Mouse (Mus musculus) ES-Bruce4 (cell line): Measurements from ENCODE around the gene Plxna4. TPM values are rescaled to one million over a fixed set of nuclear protein-coding genes. Genes with fewer than 3 reads are reported as not detected.

Experiments
- H3K27ac ChIP-seq: 2 replicates; pipeline ENCODE4 v1.5.1; 2012; ENCODE audit warnings: low read length, inconsistent platforms; ENCODE audit not compliant: insufficient read depth
- H3K27me3 ChIP-seq: 2 replicates; pipeline ENCODE4 v1.6.1; 2012; ENCODE audit warnings: mild to moderate bottlenecking, low read length, inconsistent platforms; ENCODE audit not compliant: control insufficient read depth, poor library complexity, insufficient read depth, severe bottlenecking
- H3K36me3 ChIP-seq: 2 replicates; pipeline ENCODE4 v1.6.1; 2012; ENCODE audit warnings: inconsistent platforms, mild to moderate bottlenecking, low read length, moderate library complexity; ENCODE audit not compliant: control insufficient read depth, poor library complexity, insufficient read depth, severe bottlenecking
- H3K4me1 ChIP-seq: one replicate; pipeline ENCODE4 v1.8.1; 2011; ENCODE audit warnings: low read length; ENCODE audit not compliant: control insufficient read depth, insufficient read depth
- H3K4me3 ChIP-seq: 2 replicates; pipeline ENCODE4 v1.5.1; 2011; ENCODE audit warnings: low read depth, mild to moderate bottlenecking, low read length
- H3K9ac ChIP-seq: 2 replicates; pipeline ENCODE4 v1.6.1; 2012; ENCODE audit warnings: low read depth, mild to moderate bottlenecking, inconsistent platforms; ENCODE audit not compliant: poor library complexity, severe bottlenecking
- H3K9me3 ChIP-seq: replicated peaks from 2 replicates; pipeline ENCODE4 v1.6.1; 2012; ENCODE audit warnings: mild to moderate bottlenecking, low read length, inconsistent platforms; ENCODE audit not compliant: control insufficient read depth, poor library complexity, insufficient read depth, severe bottlenecking
- CTCF ChIP-seq: IDR thresholded peaks from one replicate; pipeline ENCODE4 v1.8.1; 2011; ENCODE audit warnings: low read depth, low read length
- EP300 ChIP-seq: IDR thresholded peaks from 2 replicates; pipeline ENCODE4 v1.6.1; 2011; ENCODE audit warnings: low read depth, low read length; ENCODE audit not compliant: insufficient read depth
- POLR2A ChIP-seq: IDR thresholded peaks from one replicate; pipeline ENCODE4 v1.8.1; 2011; ENCODE audit warnings: low read length; ENCODE audit not compliant: insufficient read depth
- polyA plus RNA-seq: library from polyadenylated mRNA; stranded (reverse); fragments of >200 nt; gene quantifications from 2 replicates; pipeline ENCODE4 v1.2.4, GENCODE M21; 2011; ENCODE audit warnings: low read depth; ENCODE audit not compliant: missing spikeins, insufficient read depth, insufficient read length

The Plxna4 gene
- polyA plus RNA-seq, 1 experiment = 0.33 TPM

DNA sequence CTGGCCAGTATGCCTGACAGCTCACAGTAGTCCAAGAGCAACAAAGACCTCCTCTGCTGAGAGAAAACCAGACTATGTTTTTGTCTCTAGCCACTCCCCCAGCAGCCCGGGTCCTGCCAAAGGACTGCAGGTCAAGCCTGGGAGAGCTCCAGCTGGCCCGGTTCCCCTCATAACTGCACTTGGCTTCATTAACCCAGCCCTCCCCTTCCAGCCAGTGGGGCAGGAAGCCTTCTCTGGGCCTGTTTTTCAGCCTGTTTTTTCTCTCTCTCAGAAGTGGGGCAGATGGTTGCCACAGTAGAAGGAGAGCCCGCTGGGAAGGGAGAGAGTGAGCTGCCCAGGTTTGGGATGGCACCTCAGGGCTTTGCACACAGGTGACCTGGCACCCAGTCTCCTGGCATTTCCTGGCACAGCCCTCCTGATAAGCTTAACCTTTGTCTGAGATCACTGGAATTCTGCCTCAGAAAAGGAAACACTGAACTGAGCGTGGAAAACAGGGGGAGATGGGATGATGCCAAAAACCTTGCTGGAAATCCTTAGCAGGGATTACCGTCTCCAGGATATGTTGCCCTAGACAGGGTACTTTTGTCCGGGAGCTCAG lies 190.8 kb downstream of the Plxna4 start:
- no peak for TF ChIP-seq CTCF
- no peak for TF ChIP-seq POLR2A
- Histone ChIP-seq H3K27ac (no peak overlapping the region), H3K36me3 (no peaks in the 10 kb centered on the region), H3K4me3 (no peak overlapping the region), H3K27me3 (no peaks in the 10 kb centered on the region), H3K4me1 (no peaks in the 10 kb centered on the region), H3K9ac (no peak overlapping the region), H3K9me3 (0 out of 2 replicates have a peak, but pooled peaks cover 2% of the 10 kb centered on the region)

- H3K27me3 ChIP-seq = no peaks in the 10 kb centered on the region
- H3K9ac ChIP-seq = no peak overlapping the region
- no peaks in the 10 kb centered on the region for H3K36me3 ChIP-seq
- H3K4me3 ChIP-seq = no peak overlapping the region
- no peak for TF ChIP-seq CTCF
- no peak for TF ChIP-seq POLR2A
- no peak for TF ChIP-seq EP300
- H3K9me3 ChIP-seq = 0 out of 2 replicates have a peak, but pooled peaks cover 2% of the 10 kb centered on the region
- H3K4me1 ChIP-seq = no peaks in the 10 kb centered on the region
- no peak overlapping the region for H3K27ac ChIP-seq
These were observed 192.6 kb downstream of the Plxna4 start for GRCm38 (mm10) chr6:32395415-32395814.

GRCm38 (mm10) chr6:32392262-32392661 lies 195.7 kb downstream of the Plxna4 start:
- H3K9ac ChIP-seq = no peak overlapping the region
- TF ChIP-seq CTCF (no peak), POLR2A (no peak)
- H3K36me3 ChIP-seq = no peaks in the 10 kb centered on the region

DNA sequence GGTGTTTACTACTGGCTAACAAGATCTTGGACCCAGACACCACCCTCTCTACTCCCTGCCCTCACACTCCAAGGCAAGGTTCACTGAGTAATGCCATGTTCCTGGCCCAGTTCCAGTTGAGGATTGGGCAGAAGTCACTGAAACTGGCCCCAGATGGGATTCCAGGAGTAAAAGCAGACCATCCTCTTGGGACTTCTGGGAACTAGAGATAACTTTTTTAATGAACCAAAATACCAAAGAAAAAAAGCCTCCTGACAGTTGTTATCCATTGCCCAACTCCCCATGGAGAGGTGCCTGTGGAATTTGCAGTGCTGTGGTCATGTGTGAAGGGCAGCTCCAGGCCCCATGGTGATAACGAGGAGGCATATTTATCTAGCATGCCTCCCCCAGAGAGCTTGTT lies 199.7 kb downstream of the Plxna4 start:
- Histone ChIP-seq H3K27ac (no peak overlapping the region), H3K36me3 (no peaks in the 10 kb centered on the region), H3K9me3 (no peaks in the 10 kb centered on the region), H3K4me1 (no peaks in the 10 kb centered on the region), H3K4me3 (no peak overlapping the region), H3K27me3 (no peaks in the 10 kb centered on the region), H3K9ac (no peak overlapping the region)
- TF ChIP-seq CTCF = no peak
- no peak for TF ChIP-seq EP300
- TF ChIP-seq POLR2A = no peak

More at GRCm38 (mm10) chr6:32392262-32392661, 195.7 kb downstream of the Plxna4 start:
- no peak overlapping the region for H3K4me3 ChIP-seq
- no peaks in the 10 kb centered on the region for H3K4me1 ChIP-seq
- no peaks in the 10 kb centered on the region for H3K27me3 ChIP-seq
- H3K9me3 ChIP-seq = 0 out of 2 replicates have a peak, but pooled peaks cover 2% of the 10 kb centered on the region
- no peak overlapping the region for H3K27ac ChIP-seq

- H3K4me1 ChIP-seq = no peaks in the 10 kb centered on the region
- no peaks in the 10 kb centered on the region for H3K9me3 ChIP-seq
- H3K27me3 ChIP-seq = no peaks in the 10 kb centered on the region
- H3K9ac ChIP-seq = no peak overlapping the region
- TF ChIP-seq CTCF = no peak
- TF ChIP-seq EP300 = no peak
- no peak for TF ChIP-seq POLR2A
- no peak overlapping the region for H3K27ac ChIP-seq
- no peak overlapping the region for H3K4me3 ChIP-seq
- H3K36me3 ChIP-seq = no peaks in the 10 kb centered on the region
These were observed 201.1 kb downstream of the Plxna4 start for GRCm38 (mm10) chr6:32386915-32387314.

GRCm38 (mm10) chr6:32384937-32385336 lies 203.1 kb downstream of the Plxna4 start:
- Histone ChIP-seq H3K4me1 (no peaks in the 10 kb centered on the region), H3K36me3 (no peaks in the 10 kb centered on the region), H3K4me3 (no peak overlapping the region), H3K27ac (no peak overlapping the region), H3K9ac (no peak overlapping the region), H3K27me3 (no peaks in the 10 kb centered on the region), H3K9me3 (no peaks in the 10 kb centered on the region)
- TF ChIP-seq POLR2A (no peak), EP300 (no peak), CTCF (no peak)
